Mouse (Mus musculus) heart, adult 2 months (tissue): ENCODE results near the gene Lrrc45.

ENCODE experiments used
- CTCF ChIP-seq: fragments of 200-600 bp; IDR thresholded peaks from 2 replicates; pipeline ENCODE4 v1.8.1; 2022; ENCODE audit warnings: antibody characterized with exemption, mild to moderate bottlenecking, moderate library complexity
- EP300 ChIP-seq: fragments of 200-500 bp; IDR thresholded peaks from 2 replicates; pipeline ENCODE4 v1.6.1; 2011; ENCODE audit warnings: low read depth, low read length, control low read depth; ENCODE audit not compliant: insufficient read depth
- POLR2A ChIP-seq: fragments of 200-500 bp; IDR thresholded peaks from 2 replicates; pipeline ENCODE4 v1.6.1; 2011; ENCODE audit warnings: mild to moderate bottlenecking, low read depth, low read length, control low read depth; ENCODE audit not compliant: insufficient read depth

DNA sequence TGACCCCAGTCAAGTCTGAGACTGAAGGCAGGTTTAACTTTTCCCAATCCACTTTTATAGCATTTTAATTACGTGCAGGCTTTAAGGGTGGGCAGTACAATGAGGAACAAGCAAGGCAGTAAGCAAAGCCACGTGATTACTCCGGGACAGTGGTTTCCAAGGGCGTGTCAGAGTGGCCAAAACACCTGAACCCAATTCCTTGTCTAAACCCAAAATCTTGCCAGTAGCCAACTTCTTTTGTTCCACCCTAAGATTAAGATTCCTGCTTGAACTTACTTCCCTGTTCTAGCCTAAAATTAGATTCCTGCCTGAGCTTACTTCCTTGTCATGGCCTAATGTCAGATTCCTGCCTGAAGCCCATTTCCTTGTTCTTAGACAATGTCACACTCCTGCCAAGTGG is 34.2 kb downstream of the Lrrc45 start:
- TF ChIP-seq CTCF (no peak), POLR2A (no peak), EP300 (peak; percentile 43; the same call in 1 of the 2 replicates)
